Mouse (Mus musculus) brain, embryonic 14.5 days (tissue): Measurements from ENCODE around the gene Stub1. TPM values are rescaled to one million over a fixed set of nuclear protein-coding genes. Genes with fewer than 3 reads are reported as not detected.
A peak's percentile ranks its signal among the peaks of the same experiment; 100 is the strongest.

ENCODE experiments used
- DNase-seq: peaks from one replicate; pipeline ENCODE4 v3.0.0-alpha.2; 2011; ENCODE audit warnings: low read depth
- CTCF ChIP-seq: fragments of 200-500 bp; IDR thresholded peaks from 2 replicates; pipeline ENCODE4 v1.5.1; 2012; ENCODE audit warnings: inconsistent platforms, mild to moderate bottlenecking, moderate library complexity, borderline replicate concordance; ENCODE audit not compliant: insufficient read depth, insufficient read length; ENCODE audit errors: extremely low read depth
- POLR2A ChIP-seq: fragments of 200-500 bp; IDR thresholded peaks from 2 replicates; pipeline ENCODE4 v1.6.1; 2012; ENCODE audit warnings: mild to moderate bottlenecking, inconsistent platforms, borderline replicate concordance; ENCODE audit not compliant: poor library complexity, insufficient read depth, insufficient read length, severe bottlenecking; ENCODE audit errors: extremely low read depth
- polyA plus RNA-seq: library from polyadenylated mRNA; depleted of rRNA; stranded (reverse); fragments of >200 nt; gene quantifications from 2 replicates; pipeline ENCODE4 v1.2.3, GENCODE M21; 2012; rRNA removed

Stub1 gene
- polyA plus RNA-seq, 1 experiment = 252 TPM

DNA sequence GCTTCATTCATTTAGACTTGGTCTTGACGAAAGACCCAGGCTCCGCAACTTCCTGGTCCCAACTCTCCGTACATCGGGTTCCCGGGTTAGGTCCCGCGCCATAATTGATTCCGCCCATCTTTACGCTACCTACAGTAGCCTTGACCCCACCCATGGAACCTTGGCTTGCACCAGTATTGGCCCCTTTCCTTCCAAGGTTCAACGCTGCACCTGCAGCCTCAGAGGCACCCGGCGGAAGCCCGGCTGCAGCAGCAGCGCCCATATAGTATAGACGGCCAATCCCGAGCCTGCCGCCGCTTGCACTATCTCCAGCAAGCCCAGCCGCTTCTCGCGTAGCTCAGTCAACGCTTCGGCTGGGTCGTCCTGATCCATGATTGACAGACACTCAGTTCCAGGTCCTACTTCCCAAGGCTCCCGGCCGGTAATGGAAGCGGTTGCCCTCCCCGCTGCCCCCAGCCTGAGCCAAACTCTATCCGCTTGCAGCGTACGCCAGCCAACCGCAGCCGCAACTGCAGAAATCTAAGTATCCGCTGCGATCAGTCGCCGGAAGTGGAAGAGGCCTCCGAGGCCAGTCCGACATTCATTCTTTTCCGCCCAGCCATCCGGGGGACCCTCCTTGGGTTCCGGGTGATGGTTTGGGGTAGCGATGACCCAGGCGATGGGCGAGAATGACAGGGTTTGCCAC lies 41.2 kb downstream of the Stub1 start:
- DNase-seq = peak; percentile 94
- TF ChIP-seq CTCF (no peak), POLR2A (peak; percentile 42; the same call in 1 of the 2 replicates)

DNA sequence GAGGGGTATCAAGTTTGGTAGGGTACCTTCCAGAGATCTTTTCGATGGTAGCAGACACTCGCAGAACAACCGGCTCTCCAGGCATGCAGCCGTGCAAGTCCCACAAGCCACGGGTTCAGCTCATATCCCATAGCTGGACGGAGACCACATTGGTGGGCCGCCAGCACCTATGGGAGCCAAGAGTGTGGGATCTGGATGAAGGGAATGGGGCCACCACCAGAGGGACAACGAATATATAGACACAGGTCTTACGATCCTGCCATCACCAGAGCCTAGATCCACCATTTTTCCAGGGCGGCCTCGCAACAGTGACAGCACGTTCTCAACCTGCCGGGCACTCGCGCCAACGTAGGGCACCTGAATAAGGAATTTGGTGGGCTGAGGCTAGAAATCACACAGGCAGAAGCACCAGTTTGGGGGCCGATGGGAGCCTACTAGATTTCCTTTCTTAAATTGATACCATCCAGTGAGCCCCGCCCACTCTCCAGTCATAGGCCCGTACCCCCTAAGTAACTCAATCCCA lies 41.8 kb downstream of the Stub1 start:
- no peak for TF ChIP-seq CTCF
- TF ChIP-seq POLR2A = no peak
- DNase-seq = peak; percentile 69

DNA sequence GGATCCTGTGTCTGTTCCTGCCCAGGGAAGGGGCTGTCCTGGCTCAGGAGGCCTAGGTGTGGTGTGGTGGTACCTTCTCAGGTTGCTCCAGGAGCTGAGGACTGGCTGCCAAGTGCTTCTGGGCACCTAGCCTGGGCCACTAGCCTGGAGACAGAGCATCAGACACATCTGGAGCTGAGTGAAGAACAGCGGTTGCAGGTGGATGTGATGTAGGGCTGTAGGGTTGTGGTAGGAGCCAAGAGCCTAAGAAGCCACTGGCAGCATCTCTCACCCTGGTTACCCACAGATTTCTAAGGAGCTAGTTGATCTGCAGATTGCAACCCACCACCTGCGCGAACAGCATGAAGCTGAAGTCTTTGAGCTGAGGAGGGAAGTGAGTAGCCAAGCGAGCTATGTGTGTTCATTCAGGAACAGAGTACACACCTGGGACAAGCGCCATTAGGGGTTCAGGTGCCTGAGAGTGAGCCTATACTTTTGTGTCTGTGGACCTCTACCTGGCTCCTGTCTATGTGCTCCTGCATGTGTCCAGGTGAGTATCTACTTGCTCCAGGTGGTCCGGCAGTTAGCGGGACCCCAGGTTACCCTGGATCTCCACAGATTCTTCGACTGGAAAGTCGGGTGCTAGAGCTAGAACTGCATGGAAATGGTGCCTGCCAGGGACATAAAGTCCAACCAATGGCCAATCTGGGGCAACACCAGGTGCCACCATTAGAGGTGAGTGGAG lies 46.3 kb downstream of the Stub1 start:
- TF ChIP-seq CTCF = no peak
- DNase-seq = no peak

DNA sequence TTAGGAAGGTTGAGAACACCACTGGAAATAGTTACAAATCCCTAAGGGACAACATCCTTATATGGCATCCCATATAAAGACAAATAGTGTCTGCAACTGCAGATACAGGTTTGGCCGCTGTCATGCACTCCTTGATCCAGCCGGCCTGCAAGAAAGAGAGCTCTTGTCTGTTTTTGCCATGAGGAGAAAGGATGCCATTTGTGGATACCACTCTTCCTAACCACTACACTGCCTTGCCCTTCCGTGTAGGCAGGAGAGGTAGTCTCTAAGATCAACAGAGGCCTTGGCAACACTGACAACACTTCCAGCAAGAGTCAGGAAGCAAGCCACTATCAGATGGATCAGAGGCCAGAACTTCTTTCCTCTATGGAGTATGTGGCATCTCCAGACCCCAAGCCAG lies 46.9 kb downstream of the Stub1 start, which contains the start of gene Ccdc78:
Gene Ccdc78 (plus strand): TSS at position 301 of the 400 bp plus-strand sequence.
- no peak for DNase-seq
- no peak for TF ChIP-seq POLR2A
- no peak for TF ChIP-seq CTCF

DNA sequence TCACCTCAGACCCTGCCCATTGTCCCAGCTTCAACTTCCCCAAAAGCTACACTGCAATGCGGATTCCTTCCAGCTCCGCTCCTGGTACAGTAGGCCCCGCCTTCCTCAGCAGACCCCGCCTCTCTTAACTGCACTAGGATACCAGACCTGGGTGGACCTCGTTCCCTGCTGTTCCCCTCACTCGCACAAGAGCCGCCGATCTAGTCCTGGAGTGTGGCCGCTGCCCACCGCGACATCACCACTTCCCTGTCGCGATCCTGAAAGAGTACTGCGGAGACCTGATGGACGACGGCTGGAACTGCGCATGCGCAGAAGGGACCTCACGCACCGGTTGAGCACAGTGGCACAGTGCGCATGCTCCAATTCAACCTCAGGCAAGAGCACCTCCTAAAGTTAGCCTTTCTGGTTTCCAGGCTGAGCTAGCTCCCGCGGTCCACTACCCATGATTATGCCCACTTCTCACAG lies 47.9 kb downstream of the Stub1 start, which contains the start of gene Haghl:
Gene Haghl (minus strand): TSS at position 393 of the 465 bp plus-strand sequence.
- TF ChIP-seq CTCF = no peak
- peak; percentile 46; the same call in 1 of the 2 replicates for TF ChIP-seq POLR2A
- peak; percentile 98 for DNase-seq

DNA sequence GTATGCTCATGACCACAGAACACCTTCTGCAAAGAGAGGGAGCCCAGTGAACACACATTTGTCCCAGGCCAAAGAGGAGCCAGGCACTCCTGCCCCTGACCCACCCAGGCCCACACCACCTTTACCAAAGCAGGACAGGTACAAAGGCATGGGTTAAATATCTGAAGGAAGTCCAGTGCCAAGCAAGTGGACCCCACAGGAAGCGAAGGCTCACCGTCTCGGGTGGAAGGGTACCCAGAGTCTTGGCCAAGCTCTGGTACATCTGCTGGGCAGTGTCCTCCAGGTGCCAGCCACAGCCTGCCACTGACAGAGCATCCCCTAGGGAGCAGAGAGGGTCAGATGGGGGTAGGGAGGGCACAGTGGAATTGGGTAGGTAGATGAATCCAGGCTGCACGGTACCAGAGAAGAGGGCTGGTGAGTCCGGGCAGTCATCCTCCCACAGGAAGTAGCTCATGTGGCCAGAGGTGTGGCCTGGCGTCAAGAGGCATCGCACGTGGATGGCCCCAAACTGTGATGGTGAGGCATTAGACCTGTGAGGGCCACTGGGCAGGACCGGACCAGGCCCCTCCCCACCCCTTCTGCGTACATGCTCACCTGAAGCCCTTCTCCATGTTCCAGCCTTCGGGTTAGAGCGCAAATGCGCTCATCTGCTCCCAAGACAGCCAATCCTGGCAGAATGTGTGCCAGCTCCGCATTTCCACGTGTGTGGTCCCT lies 49.2 kb downstream of the Stub1 start:
- no peak for TF ChIP-seq CTCF
- no peak for TF ChIP-seq POLR2A
- DNase-seq = no peak

DNA sequence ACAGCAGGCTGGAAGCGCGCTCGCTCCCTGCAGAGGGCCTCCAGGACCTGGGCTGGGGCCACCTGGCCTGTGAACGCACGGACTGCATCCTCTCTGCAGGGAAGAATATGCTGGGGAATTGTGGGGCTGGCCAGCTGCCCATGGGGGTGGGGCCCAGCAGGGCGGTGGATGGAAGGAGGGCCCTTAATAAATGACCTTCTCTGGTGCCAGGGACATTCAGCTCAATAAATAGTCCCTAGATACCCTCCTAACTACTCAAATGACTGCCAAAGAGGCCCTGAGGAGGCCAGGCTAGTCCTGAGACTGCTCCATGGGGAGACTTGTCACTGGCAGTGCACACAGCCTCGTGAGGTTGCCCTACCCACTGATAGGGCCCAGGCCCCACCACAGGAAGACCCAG lies 50.1 kb downstream of the Stub1 start:
- no peak for TF ChIP-seq POLR2A
- no peak for DNase-seq

DNA sequence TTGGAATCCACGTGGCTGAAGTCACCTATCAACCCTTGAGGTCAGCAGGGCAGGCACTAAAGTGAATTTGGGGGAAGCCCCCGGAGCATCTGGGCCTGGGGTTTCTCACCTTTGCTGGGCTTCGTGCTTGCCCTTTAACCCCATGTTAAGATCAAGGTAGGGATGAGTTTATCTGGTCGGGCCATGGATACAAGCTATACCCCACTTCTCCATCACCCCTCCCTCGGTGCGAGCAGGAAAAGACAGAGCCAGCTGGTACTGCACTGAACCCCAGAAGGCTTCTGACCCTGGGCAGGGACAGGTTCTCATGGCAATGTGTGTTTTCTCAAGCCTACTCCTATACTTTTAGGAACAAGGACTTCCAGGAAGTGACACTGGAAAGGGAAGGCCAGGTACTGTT lies 51.9 kb downstream of the Stub1 start:
- TF ChIP-seq CTCF (no peak), POLR2A (no peak)
- DNase-seq = no peak

Other genes starting within 250 kb of the Stub1 start
- gene Gng13, start 116.2 kb downstream of the Stub1 start, polyA plus RNA-seq = 0.90 and 1.1 TPM in 2 replicates
- 12.4 and 18.7 TPM in 2 replicates for gene Chtf18, start 106.0 kb downstream of the Stub1 start, polyA plus RNA-seq
- 43.2 and 59.4 TPM in 2 replicates for gene Rpusd1, start 105.7 kb downstream of the Stub1 start, polyA plus RNA-seq
- gene Mslnl, start 97.4 kb downstream of the Stub1 start, polyA plus RNA-seq = 0.09 TPM in 1 of 2 replicates, not detected in the other
- gene Msln, start 79.0 kb downstream of the Stub1 start, polyA plus RNA-seq = 0.07 and 0.19 TPM in 2 replicates
- gene Narfl, start 59.6 kb downstream of the Stub1 start, polyA plus RNA-seq = 26.7 and 30.6 TPM in 2 replicates
- 167 and 268 TPM in 2 replicates for gene Haghl, start 47.7 kb downstream of the Stub1 start, polyA plus RNA-seq
- gene Ccdc78, start 46.8 kb downstream of the Stub1 start, polyA plus RNA-seq = 0.08 and 0.11 TPM in 2 replicates
- gene Fam173a, start 40.5 kb downstream of the Stub1 start, polyA plus RNA-seq = 93.9 and 145 TPM in 2 replicates
- 0.12 and 0.21 TPM in 2 replicates for gene AC134908.4, start 37.7 kb downstream of the Stub1 start, polyA plus RNA-seq
- 107 and 109 TPM in 2 replicates for gene Metrn, start 36.3 kb downstream of the Stub1 start, polyA plus RNA-seq
- 91.8 and 101 TPM in 2 replicates for gene Fbxl16, start 24.3 kb downstream of the Stub1 start, polyA plus RNA-seq
- gene Wdr24, start 9.8 kb downstream of the Stub1 start, polyA plus RNA-seq = 47.0 and 57.5 TPM in 2 replicates
- gene Jmjd8, start 4.5 kb downstream of the Stub1 start, polyA plus RNA-seq = 80.0 and 93.6 TPM in 2 replicates
- gene Rhbdl1, start 3.9 kb upstream of the Stub1 start, polyA plus RNA-seq = 56.2 and 67.3 TPM in 2 replicates
- 26.6 and 40.8 TPM in 2 replicates for gene Gm20683, start 8.4 kb upstream of the Stub1 start, polyA plus RNA-seq
- 88.4 and 111 TPM in 2 replicates for gene Rhot2, start 11.4 kb upstream of the Stub1 start, polyA plus RNA-seq
- 49.5 and 81.1 TPM in 2 replicates for gene Wdr90, start 28.1 kb upstream of the Stub1 start, polyA plus RNA-seq
- 11.7 and 14.8 TPM in 2 replicates for gene Mcrip2, start 35.4 kb upstream of the Stub1 start, polyA plus RNA-seq
- gene Mettl26, start 41.7 kb upstream of the Stub1 start, polyA plus RNA-seq = 71.4 and 89.5 TPM in 2 replicates
- gene Wfikkn1, start 47.5 kb upstream of the Stub1 start, polyA plus RNA-seq = 0.66 and 0.90 TPM in 2 replicates
- gene Rab40c, start 86.3 kb upstream of the Stub1 start, polyA plus RNA-seq = 88.3 and 98.8 TPM in 2 replicates
- gene Pigq, start 111.5 kb upstream of the Stub1 start, polyA plus RNA-seq = 117 and 126 TPM in 2 replicates
- 0.08 and 0.56 TPM in 2 replicates for gene Nhlrc4, start 111.6 kb upstream of the Stub1 start, polyA plus RNA-seq
- 0.66 and 1.0 TPM in 2 replicates for gene A930017K11Rik, start 119.2 kb upstream of the Stub1 start, polyA plus RNA-seq
- gene Capn15, start 152.4 kb upstream of the Stub1 start, polyA plus RNA-seq = 50.4 and 50.5 TPM in 2 replicates
- 68.5 and 82.4 TPM in 2 replicates for gene Rab11fip3, start 236.2 kb upstream of the Stub1 start, polyA plus RNA-seq